Comparison of ENCODE assay signal across 27 mouse cellular contexts in genomic region chr3:63760821-63761220, GRCm38 (mm10).
A peak's percentile ranks its signal among the peaks of the same experiment; 100 is the strongest.
DNase-seq lines count a peak whose midpoint lies in the region; ATAC-seq lines count a peak whose summit lies in the region.
"Had no signal": no experiment of that assay in that cellular context is flagged by ENCODE, and none has a peak within 500 bp of the region (broad histone marks: within the 10 kb centered on the region; RNA-seq: fewer than 3 reads in every experiment).

No protein-coding gene starts in this region.

- H3K36me3 ChIP-seq in embryonic facial prominence, embryonic 14.5 days (ENCODE audit: control insufficient read depth, insufficient read depth, low read length), result no peaks in the 10 kb centered on the region
- H3K36me3 ChIP-seq in embryonic facial prominence, embryonic 10.5 days (replicated peaks), result 0 out of 2 replicates have a peak, but pooled peaks cover 4% of the 10 kb centered on the region
- no peaks in the 10 kb centered on the region for H3K36me3 ChIP-seq in forebrain, embryonic 16.5 days (ENCODE audit: control insufficient read depth, insufficient read depth)
- H3K36me3 ChIP-seq in forebrain, embryonic 12.5 days (replicated peaks), result peaks cover 5% of the 10 kb centered on the region; the same call in 1 of the 2 replicates
- no peaks in the 10 kb centered on the region for H3K36me3 ChIP-seq in midbrain, embryonic 14.5 days (ENCODE audit: control insufficient read depth, insufficient read depth, low read length)
- H3K36me3 ChIP-seq in midbrain, embryonic 13.5 days, result peaks cover 5% of the 10 kb centered on the region
- H3K36me3 ChIP-seq: embryonic facial prominence, embryonic 12.5 days; embryonic facial prominence, embryonic 15.5 days; forebrain, embryonic 15.5 days; G1E had no signal

- no peaks in the 10 kb centered on the region for H3K9me3 ChIP-seq in embryonic facial prominence, embryonic 14.5 days (ENCODE audit: control insufficient read depth, low read length)
- H3K9me3 ChIP-seq in embryonic facial prominence, embryonic 10.5 days, result no peaks in the 10 kb centered on the region
- no peaks in the 10 kb centered on the region for H3K9me3 ChIP-seq in forebrain, embryonic 16.5 days (ENCODE audit: control insufficient read depth, low read length)
- H3K9me3 ChIP-seq in forebrain, embryonic 12.5 days, result no peaks in the 10 kb centered on the region
- no peaks in the 10 kb centered on the region for H3K9me3 ChIP-seq in midbrain, embryonic 14.5 days (ENCODE audit: control insufficient read depth, low read length)
- no peaks in the 10 kb centered on the region for H3K9me3 ChIP-seq in midbrain, embryonic 13.5 days
- H3K9me3 ChIP-seq: embryonic facial prominence, embryonic 12.5 days; embryonic facial prominence, embryonic 15.5 days; forebrain, embryonic 10.5 days; forebrain, embryonic 15.5 days; G1E had no signal

- ATAC-seq in embryonic facial prominence, embryonic 14.5 days (ENCODE audit: low read depth), result no peak
- ATAC-seq in forebrain, embryonic 16.5 days, result 0 out of 2 replicates have a peak, but pooled peaks have one; percentile 43
- no peak for ATAC-seq in forebrain, embryonic 12.5 days (ENCODE audit: low FRiP score)
- no peak for ATAC-seq in midbrain, embryonic 14.5 days (ENCODE audit: low FRiP score, low TSS enrichment)
- ATAC-seq in midbrain, embryonic 13.5 days, result no peak
- ATAC-seq: activated CD4-positive, CD25-positive, alpha-beta regulatory T cell, adult 4 months; CD4-positive, CD25-positive, alpha-beta regulatory T cell, adult 4 months; forebrain, embryonic 15.5 days; Patski had no signal

- no peak overlapping the region for H3K4me3 ChIP-seq in embryonic facial prominence, embryonic 14.5 days (ENCODE audit: low read depth, low read length)
- no peak overlapping the region for H3K4me3 ChIP-seq in embryonic facial prominence, embryonic 10.5 days
- H3K4me3 ChIP-seq in forebrain, embryonic 16.5 days (replicated peaks; ENCODE audit: low read length), result no peak overlapping the region
- H3K4me3 ChIP-seq in forebrain, embryonic 12.5 days (replicated peaks), result no peak overlapping the region
- no peak overlapping the region for H3K4me3 ChIP-seq in midbrain, embryonic 14.5 days (replicated peaks; ENCODE audit: low read depth, low read length)
- no peak overlapping the region for H3K4me3 ChIP-seq in midbrain, embryonic 13.5 days (replicated peaks)
- H3K4me3 ChIP-seq: embryonic facial prominence, embryonic 12.5 days; embryonic facial prominence, embryonic 15.5 days; erythroblast, embryonic 14.5 days; forebrain, embryonic 10.5 days; forebrain, embryonic 15.5 days had no signal

- no peak overlapping the region for H3K27ac ChIP-seq in embryonic facial prominence, embryonic 14.5 days (replicated peaks; ENCODE audit: low read depth, low read length)
- no peak overlapping the region for H3K27ac ChIP-seq in embryonic facial prominence, embryonic 10.5 days (replicated peaks)
- H3K27ac ChIP-seq in forebrain, embryonic 16.5 days (ENCODE audit: low read length), result no peak overlapping the region
- no peak overlapping the region for H3K27ac ChIP-seq in forebrain, embryonic 12.5 days
- no peak overlapping the region for H3K27ac ChIP-seq in midbrain, embryonic 14.5 days (replicated peaks; ENCODE audit: low read depth, low read length)
- H3K27ac ChIP-seq in midbrain, embryonic 13.5 days, result no peak overlapping the region
- H3K27ac ChIP-seq: embryonic facial prominence, embryonic 12.5 days; embryonic facial prominence, embryonic 15.5 days; forebrain, embryonic 10.5 days; forebrain, embryonic 15.5 days had no signal

- H3K4me2 ChIP-seq in embryonic facial prominence, embryonic 14.5 days (ENCODE audit: low read depth, low read length), result no peak overlapping the region
- no peak overlapping the region for H3K4me2 ChIP-seq in forebrain, embryonic 16.5 days (ENCODE audit: low read length)
- H3K4me2 ChIP-seq in forebrain, embryonic 12.5 days, result no peak overlapping the region
- no peak overlapping the region for H3K4me2 ChIP-seq in midbrain, embryonic 14.5 days (ENCODE audit: low read length)
- H3K4me2 ChIP-seq in midbrain, embryonic 13.5 days (replicated peaks), result no peak overlapping the region
- H3K4me2 ChIP-seq: embryonic facial prominence, embryonic 12.5 days; embryonic facial prominence, embryonic 15.5 days; forebrain, embryonic 15.5 days had no signal

- 32% methylated on average over 1 of the region's 1 CpGs for WGBS in embryonic facial prominence, embryonic 14.5 days
- WGBS in embryonic facial prominence, embryonic 10.5 days, result 90% methylated on average over 1 of the region's 1 CpGs
- WGBS in forebrain, embryonic 16.5 days, result 36% methylated on average over 1 of the region's 1 CpGs
- WGBS in forebrain, embryonic 12.5 days, result 86% methylated on average over 1 of the region's 1 CpGs
- 71% methylated on average over 1 of the region's 1 CpGs for WGBS in midbrain, embryonic 14.5 days
- WGBS in midbrain, embryonic 13.5 days, result 65% methylated on average over 1 of the region's 1 CpGs

- no peak overlapping the region for H3K9ac ChIP-seq in embryonic facial prominence, embryonic 14.5 days (ENCODE audit: low read depth, low read length)
- H3K9ac ChIP-seq in forebrain, embryonic 16.5 days (replicated peaks; ENCODE audit: low read depth, low read length), result no peak overlapping the region
- no peak overlapping the region for H3K9ac ChIP-seq in forebrain, embryonic 12.5 days
- no peak overlapping the region for H3K9ac ChIP-seq in midbrain, embryonic 14.5 days (replicated peaks; ENCODE audit: low read length)
- H3K9ac ChIP-seq in midbrain, embryonic 13.5 days (replicated peaks), result no peak overlapping the region
- H3K9ac ChIP-seq: embryonic facial prominence, embryonic 12.5 days; embryonic facial prominence, embryonic 15.5 days; forebrain, embryonic 15.5 days had no signal

- peak; percentile 54 for DNase-seq in embryonic facial prominence, embryonic 14.5 days (ENCODE audit: low spot score)
- no peak for DNase-seq in embryonic facial prominence, embryonic 10.5 days (ENCODE audit: low spot score)
- DNase-seq in midbrain, embryonic 14.5 days, result peak; percentile 31
- DNase-seq: adrenal gland, adult 8-10 months; adrenal gland, postnatal 14 days; adrenal gland, postnatal 36 days; B cell, adult 2 months; cerebellum, adult 11 months; cerebellum, adult 18-20 months; cerebellum, adult 8-10 months; cerebellum, adult 9-11 months; cerebellum, postnatal 14 days; cerebellum, postnatal 36 days; embryo, embryonic 11 days had no signal

- no peaks in the 10 kb centered on the region; the same call in 1 of the 2 replicates for H3K4me1 ChIP-seq in embryonic facial prominence, embryonic 14.5 days (ENCODE audit: control insufficient read depth, insufficient read depth, low read length)
- H3K4me1 ChIP-seq in embryonic facial prominence, embryonic 10.5 days, result no peaks in the 10 kb centered on the region
- 0 out of 2 replicates have a peak, but pooled peaks cover 4% of the 10 kb centered on the region for H3K4me1 ChIP-seq in forebrain, embryonic 16.5 days (replicated peaks; ENCODE audit: control insufficient read depth, insufficient read depth, low read length)
- H3K4me1 ChIP-seq in forebrain, embryonic 12.5 days, result 0 out of 2 replicates have a peak, but pooled peaks cover under 1% of the 10 kb centered on the region
- H3K4me1 ChIP-seq in midbrain, embryonic 14.5 days (ENCODE audit: control insufficient read depth, insufficient read depth, low read length), result no peaks in the 10 kb centered on the region
- no peaks in the 10 kb centered on the region for H3K4me1 ChIP-seq in midbrain, embryonic 13.5 days (replicated peaks)
- H3K4me1 ChIP-seq: embryonic facial prominence, embryonic 12.5 days; embryonic facial prominence, embryonic 15.5 days; forebrain, embryonic 10.5 days had no signal

- no peaks in the 10 kb centered on the region for H3K27me3 ChIP-seq in embryonic facial prominence, embryonic 14.5 days (replicated peaks; ENCODE audit: control insufficient read depth, insufficient read depth, low read length)
- no peaks in the 10 kb centered on the region for H3K27me3 ChIP-seq in embryonic facial prominence, embryonic 10.5 days (replicated peaks; ENCODE audit: low read depth, poor library complexity, severe bottlenecking)
- no peaks in the 10 kb centered on the region for H3K27me3 ChIP-seq in forebrain, embryonic 16.5 days (replicated peaks; ENCODE audit: control insufficient read depth, insufficient read depth, low read length)
- H3K27me3 ChIP-seq in forebrain, embryonic 12.5 days, result no peaks in the 10 kb centered on the region
- no peaks in the 10 kb centered on the region for H3K27me3 ChIP-seq in midbrain, embryonic 14.5 days (ENCODE audit: control insufficient read depth, insufficient read depth, low read length)
- H3K27me3 ChIP-seq in midbrain, embryonic 13.5 days, result no peaks in the 10 kb centered on the region
- H3K27me3 ChIP-seq: CH12.LX; embryonic facial prominence, embryonic 12.5 days; embryonic facial prominence, embryonic 15.5 days; forebrain, embryonic 15.5 days; Patski had no signal
